Mouse (Mus musculus): ENCODE data around the gene Pcdh7.

Gene Pcdh7

DNA sequence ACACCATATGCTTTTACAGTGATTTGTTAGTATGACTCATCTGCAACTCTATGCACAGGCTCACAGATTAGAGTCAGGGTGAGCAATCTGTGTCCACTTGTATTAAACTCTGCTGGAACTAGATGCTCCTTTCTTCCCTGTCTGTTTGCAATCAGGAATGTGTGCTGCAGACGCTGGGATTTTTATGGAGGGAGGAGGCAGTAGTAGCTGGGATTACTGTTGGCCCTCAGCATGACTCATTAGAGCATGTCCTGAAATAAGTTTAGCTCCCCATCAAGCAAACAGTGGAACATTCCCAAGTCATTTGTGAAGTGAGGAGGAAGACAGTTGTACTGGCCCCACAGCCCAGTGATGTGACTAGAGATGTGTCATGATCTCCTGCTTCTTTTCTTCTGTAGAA lies 38.0 kb downstream of the Pcdh7 start:
- no peak for DNase-seq

DNA sequence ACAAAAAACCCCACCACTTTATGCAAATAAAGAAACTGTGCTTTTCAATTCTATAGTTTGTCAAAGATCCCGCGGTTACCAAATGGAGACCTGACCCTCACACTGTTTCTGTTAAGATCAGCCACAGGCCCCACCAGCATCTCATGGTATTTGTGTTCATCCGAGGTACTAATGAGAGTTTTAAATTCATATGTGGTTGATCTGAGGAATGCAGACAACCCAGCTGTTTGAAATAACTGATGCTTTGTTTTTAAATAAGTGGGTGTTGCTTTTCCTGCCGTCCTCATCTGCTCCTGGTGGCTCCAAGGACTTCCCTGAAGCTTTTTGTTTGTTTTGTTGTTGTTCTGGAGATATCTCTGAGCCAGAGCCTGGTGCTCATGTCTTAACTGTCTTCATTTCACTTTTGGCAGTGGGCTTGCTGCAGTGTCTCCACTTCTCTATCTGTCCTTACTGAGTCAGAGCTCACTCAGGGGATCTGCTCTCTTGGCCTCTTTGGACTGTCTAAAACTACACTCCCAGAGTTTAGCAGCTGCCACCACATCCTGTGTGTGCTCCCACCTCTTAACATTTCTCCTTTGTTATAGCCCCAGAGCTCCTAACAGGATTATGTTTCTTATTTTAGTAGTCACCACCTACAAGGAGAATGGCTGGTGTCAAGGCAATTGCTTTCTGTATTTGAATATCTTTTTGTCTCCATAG lies 39.1 kb downstream of the Pcdh7 start:
- no peak for DNase-seq

DNA sequence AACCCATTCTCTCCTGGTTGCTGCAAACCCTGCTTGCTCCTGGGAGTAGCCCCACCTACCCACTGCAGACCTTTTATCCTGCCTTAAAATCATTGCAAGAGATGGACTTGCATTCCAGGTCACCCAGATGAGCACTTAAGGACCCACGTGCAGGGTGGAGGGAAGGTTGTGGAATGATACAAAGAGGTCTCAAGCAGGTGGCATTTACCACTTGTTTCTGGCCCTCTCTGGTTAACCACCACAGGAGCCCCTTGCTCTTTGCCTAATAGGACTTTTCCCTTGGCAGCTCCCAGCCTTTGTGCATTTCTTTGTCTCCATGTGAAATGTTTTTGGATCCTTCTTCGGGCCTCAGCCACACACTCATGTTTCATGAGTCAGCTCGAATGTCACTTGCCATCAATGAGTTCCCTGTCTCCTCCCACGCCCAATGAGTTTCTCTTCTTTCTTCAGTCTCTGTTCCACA lies 39.7 kb downstream of the Pcdh7 start:
- DNase-seq = no peak

DNA sequence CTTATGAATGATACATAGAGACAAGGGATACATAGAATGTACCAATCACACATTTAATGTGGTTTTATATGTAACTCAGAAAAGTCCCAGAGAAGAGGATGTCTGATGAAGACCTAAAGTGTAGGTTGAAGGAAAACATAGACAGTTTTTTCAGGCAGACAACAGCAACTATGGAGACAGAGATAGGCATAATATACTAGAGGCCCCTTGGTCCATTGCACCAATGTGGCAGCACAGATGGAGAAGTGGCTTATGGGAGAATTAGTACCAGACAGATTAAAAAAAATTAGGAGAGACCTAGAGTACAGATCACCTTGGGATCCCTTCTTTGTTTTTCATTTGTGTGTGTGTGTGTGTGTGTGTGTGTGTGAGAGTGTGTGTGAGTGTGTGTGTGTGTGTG lies 41.2 kb downstream of the Pcdh7 start:
- DNase-seq = no peak

DNA sequence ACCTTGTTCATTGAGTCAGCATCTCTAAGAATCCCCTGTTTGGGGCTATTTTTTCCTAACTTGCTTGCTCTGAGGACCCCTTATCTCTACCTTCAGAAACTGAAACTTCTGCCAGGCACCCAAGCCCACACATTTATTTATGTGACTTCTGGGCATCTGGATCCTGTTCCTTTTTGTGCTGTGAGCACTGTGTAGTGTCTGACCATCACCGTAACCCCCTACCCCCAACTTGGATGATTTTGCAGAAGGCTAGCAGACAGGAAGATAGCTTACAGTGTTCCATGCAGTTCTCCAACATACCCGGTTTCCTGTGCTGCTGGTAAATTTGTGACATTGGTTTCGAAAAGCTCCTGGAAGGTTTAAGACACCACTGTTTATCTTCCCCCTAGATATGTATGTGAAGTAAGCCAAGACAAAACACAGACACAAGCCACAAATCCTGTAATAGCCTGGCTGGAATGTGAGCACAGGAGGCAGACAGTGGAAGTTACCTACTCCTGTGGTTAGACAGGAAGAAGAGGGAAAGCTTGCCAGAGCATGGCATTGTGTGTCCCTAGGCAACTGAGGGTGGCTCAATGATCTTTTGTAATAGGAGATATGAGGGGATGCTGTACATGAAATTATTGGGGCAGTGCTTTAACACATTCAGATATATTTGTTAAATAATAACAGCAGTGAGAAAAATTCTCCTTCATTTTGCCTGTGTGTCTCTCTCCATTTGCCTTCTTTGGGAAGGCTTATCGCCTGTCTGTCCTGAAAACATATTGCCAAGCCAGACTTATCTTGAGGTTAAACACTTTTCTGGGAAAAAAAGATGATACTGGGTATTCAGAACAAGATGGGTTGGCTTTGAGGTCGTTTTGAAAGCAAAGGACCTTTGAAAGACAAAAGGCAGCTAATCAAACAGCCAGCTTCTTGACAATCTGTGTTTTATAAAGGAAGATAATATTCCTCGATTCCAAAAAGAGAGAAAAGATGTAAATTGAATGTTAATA lies 42.6 kb downstream of the Pcdh7 start:
- DNase-seq = no peak

DNA sequence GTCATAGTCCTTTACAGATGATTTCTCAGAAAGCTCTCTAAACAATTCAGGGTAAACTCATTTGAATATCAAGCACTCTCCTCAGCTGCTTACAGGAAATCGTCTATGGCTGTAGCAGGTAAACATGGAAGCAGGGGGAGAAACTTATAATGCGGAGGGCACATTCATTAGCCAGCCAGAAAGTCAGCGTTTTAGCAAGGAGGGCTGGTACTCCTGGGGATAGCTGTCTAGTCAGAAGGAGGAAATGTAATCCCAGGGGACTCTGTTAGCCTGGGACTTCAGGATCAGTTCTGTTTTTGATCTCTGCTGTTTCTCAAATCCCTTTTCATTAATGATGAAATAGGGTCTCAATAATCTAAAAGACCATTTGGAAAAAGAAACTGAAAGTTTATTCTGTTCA lies 47.6 kb downstream of the Pcdh7 start:
- no peak for DNase-seq

DNA sequence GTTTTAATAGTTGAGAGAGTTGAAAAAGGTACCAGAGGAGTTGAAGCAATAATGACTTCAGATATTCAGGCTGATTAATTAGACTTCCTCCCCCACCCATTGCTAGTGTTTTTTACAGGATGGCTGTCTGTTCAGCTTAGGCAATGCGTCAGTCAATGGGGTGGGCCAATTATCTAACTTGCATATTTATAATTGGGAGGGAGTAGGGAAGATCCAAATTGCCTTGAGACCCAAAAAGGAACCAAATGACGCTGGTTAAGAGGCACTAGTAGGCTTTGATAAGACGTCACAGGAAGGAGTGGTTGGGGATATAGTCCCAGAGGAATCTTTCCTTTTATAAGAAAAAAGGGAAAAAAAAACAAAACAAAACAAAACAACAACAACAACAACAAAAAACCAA lies 49.6 kb downstream of the Pcdh7 start:
- DNase-seq = no peak

DNA sequence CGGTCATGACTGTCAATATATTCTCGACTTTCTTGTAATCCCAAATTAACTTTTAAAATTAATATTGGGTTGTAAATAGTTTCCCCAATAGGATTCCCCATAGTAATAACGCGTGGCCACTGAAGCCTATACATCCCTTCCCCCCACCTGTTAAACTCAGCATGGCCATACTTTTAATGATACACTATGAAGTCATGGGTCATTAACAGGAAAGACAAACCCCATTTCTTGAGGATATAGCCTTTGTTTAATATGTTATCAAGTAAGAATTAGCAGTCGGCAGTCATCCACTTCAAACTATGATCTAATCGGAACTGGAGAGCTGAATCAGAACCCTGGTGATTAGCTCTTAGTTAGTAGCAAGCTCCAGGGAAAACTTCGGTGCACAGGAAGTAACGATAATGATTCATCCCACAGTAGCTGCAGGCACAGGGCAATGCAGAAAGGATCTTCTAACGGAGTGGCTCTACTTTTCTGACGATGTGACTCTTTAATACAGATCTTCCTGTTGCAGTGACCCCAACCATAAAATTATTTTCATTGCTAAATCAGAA lies 50.8 kb downstream of the Pcdh7 start:
- DNase-seq = no peak

DNA sequence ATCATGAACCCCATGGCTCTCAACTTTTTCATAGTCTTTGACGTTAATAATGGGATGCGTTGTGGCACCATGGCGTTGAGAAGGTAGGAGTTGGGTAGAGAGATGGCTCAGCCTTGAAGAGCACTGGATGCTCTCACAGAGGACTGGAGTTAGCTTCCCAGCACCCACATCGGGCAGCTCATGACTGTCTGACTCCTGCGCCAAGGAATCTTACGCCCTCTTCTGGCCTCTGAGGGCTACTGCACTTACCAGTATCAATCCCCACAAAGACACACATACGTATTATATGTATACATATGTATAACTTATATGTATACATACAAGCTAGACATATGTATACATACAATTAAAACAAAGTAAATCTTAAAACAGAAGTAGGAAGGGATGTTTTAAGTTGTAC lies 51.9 kb downstream of the Pcdh7 start:
- no peak for DNase-seq

DNA sequence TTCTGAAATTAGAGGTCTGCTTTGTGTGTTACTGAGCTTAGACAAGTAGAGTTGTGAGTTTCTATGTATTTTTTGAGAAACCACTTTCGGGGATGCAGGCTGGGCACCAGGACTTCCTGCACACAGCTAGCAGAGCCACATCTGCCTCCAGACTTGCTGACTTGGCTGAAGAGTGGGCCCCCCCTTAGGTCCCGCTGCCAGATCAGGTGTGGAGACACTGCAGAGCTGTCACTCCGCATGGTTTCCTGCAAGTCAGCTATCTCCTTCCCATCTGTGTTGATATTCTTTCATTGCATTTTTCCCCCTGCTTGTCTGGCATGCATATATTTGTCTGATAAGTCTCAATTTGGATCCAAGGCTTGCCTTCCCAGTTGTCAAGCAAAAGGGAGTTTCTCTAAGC lies 52.6 kb downstream of the Pcdh7 start:
- no peak for DNase-seq

DNA sequence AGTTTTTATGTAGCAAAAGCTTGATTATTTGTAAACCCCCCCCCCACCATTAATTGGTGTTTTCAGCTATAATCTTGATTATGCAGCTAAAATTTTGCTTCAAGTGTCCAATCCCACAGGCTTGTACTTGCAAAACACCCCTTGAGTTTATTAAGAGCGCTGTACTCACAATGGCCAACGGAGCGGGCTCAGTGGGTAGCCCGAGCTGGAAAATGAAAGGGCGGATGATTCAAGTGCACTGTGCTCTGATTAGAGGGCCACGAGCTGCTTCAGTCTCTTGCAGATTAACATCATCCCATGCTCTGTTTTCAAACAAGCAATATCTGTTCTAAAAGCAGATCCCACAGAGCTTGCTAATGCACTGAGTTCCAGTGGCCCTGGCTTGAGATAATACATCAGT lies 53.4 kb downstream of the Pcdh7 start:
- DNase-seq = no peak

DNA sequence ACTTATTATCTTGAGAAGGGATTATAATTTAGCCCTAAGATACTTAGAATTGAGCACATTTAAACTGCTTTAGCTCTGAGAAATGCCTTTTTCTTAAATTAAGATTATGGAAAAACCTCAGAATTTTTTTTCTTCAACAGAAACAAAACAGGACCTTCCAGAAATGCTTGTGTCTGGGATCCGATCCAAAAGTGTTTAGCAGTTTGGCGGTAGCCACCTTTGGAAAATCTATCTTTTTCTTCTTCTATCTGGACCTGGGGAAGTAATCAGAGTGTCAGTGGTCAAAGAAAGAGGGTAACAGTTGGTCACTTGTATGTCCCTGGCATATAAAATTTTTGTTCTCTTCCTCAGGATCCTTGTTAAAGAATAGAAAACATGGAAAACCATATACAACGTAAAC lies 54.9 kb downstream of the Pcdh7 start:
- DNase-seq = no peak

DNA sequence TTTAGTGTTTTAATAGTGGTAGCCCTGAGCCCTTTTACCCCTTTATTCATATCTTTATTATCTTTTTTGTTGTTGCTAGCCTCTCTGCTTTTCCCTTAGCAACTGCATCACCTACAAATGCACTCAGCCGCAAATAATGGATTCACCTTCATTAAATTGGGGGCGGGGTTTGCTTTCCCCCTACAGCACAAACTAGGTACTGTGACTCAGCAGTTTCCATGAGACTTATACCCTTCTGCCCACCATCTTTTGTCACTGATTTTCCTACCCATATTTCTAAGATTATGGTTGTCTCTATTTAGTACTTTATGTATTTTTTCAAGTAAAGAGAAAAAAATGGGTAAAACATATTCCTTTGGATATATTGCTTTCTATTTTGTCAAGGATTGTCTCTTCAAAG lies 56.7 kb downstream of the Pcdh7 start:
- DNase-seq = no peak

DNA sequence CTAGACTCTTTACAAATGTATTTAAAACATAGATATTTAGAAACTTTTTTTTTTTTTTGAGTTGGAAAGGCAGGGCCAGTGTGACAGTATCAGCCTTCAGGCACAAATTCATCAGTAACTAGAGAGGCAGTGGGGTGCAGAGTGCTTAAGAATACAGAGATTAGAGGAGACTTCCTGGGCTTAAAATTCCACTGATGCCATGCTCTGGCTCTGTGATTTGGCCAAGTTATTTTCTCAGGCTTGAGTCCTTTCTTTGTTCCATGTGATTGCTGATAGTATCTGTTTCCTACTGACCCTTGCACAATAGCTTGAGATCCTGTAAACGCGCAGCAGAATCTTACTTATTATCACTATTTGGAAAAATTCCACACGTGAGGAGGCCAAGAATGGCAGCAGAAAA lies 60.3 kb downstream of the Pcdh7 start:
- DNase-seq = no peak

DNA sequence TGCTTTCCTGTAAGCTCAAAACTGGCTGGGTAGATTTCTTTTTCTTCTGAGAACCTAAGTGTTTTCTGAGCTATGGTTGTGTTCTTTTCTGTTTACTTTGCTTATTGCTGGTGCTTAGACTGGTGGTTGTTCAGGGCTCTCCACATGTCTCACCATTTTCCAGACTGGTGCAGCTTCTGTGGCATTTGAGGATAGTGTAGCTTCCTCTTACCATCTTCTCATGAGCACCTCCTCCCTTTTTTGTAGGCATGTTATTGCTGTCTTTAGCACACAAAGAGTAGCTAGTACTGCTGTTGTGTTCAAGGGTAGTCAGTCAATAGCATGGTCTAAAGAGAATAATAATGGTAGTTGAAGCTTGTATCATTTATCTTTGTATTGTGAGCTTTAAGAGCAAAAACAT lies 62.2 kb downstream of the Pcdh7 start:
- no peak for DNase-seq

DNA sequence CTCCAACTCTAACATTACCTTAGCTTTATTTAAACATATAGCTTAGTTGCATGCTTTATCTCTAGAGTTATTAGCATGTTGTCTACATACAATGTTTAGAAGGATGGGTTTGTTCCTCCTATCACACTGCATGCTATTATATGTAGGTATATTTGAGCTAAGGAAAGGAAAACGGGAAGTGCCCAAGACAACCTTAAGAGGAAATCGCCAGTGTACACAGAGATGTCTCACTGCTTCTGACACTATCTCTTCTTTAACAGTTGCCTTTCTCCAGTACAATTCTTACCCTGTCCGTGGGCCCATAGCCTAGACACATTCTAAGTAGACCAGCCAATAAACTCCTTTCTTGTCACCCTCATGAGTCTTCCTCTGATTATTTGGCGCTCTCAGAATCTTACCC lies 62.8 kb downstream of the Pcdh7 start:
- no peak for DNase-seq

DNA sequence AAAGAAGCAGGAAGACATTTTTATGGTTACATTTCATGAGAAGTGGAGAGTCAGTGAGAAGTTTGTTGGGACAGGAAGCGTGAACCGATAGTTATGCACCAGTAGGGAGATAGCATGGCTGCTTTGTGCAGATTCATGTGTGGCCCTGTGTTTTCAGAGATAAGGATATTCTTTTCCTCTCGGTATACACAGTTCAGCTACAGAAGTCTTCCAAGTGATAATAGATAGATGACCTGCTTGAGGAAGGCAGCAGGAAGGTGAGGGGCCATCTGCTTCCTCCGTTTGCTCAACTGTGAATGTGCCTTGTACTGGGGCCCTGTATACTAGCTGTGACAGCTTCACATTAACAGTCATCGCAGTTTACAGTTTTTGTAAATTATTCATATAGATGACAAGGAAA lies 64.2 kb downstream of the Pcdh7 start:
- no peak for DNase-seq

DNA sequence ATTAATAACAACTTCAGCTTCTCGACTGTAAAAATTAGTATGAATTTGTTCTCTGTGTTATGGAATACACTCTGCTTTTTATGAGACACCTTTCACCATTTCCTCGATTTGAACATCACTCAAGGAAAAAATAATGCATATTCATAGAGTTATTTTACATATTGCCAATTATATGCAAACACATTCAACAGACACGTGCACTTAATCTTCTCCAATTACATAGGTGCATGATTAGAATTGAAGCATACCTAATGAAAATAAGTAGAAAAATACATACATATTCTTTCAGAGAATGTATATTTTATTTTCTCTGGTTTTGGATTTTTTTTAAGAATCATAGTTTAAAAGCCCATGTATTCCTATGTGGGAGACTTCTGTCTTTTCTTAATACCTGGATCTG lies 64.8 kb downstream of the Pcdh7 start:
- no peak for DNase-seq

DNA sequence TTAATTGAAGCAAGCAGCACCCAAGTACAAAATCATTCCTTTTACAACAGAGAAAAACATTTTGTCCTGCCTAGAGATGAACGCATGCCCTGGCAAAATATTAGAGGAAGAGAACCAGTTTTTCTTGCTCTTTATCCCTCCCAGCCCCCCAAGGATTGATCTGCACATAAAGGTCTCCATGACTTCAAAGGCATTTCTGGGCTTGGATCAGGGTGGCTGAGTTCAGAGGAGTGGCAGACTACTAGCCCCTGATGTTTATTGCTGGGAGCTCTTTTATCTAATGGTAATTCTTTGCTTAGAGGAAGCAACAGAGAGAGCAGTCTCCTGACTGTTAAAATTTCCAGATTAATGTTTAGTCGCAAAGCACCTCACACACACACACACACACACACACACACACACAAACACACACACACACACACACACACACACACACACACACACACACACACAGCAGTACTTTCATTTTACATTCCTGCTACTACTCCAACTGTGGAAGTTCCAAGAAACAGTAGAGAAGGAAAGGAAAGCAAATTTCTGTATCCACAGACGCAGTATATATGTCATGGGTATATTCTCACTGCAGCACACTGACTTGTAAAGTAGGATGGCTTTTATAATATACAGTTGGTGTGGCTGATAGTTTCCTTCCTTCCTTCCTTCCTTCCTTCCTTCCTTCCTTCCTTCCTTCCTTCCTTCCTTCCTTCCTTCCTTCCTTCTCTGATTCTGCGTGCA lies 71.2 kb downstream of the Pcdh7 start:
- no peak for DNase-seq

DNA sequence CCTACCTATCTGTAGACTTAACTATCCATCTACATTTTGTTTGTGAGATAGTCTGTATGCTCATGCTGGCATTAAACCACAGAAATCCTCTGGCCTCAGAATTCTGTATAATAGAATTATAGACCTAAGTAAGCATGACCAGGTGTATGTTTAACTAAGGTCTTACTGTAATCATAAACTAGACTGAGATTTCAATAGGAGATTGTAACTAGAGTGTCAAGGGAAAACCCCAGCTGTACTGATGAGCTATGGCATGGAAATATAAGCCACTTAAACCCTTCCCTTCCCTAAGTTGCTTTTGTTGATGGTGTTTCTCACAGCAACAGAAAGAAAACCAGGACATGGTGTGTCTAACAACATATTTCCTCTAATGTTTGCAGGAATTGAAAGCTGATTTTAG lies 78.6 kb downstream of the Pcdh7 start:
- no peak for DNase-seq

DNA sequence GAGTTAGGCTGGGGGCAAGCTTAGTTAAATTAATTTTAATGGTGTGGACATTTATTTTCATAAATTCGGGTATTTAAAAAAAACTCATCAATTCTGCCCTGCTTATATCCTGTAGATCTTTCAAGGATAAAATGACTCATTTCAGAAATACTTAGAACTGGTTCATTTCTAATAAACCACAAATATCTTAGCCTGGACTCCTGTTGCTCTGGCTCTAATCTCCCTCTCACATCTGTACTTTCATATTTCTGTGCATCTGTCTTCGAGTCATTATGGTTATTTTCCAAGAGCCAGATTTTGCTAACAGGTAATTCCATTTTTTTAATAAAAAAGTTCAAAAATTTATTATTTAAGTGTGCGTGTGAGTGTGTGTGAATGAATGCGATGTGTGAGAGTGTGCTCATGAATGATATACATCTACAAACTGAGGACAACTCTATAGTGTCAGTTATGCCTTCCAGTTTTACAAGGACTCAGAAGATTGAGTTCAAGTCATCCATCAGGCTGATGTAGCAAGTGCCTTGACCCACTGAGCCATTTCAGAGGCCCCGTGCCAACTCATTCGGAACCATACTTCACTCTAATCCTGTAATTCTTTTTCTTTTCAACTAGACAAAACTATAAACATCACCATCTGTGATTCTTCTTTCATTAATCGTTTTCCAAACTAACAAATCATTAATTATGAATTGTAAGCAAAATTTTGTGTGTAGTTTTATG lies 80.3 kb downstream of the Pcdh7 start:
- no peak for DNase-seq

DNA sequence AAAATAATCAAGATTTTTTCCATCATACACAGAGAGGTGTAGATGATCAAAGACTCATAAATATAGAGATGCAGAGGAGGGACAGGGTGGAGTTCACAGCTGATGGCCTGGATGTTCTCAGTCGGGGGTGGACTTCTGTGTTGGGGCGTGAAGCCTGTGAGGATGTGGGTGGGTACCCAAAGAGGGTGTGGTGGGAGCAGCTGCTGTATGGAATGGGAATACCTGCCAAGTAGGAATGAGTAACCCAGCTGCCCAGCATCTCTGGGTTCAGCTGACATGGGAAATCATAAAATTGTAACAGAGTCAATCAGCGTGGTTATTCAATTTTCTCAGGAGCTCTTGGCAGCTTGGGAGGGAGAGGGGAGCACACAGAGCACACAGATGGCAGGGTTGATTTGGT lies 85.3 kb downstream of the Pcdh7 start:
- no peak for DNase-seq

DNA sequence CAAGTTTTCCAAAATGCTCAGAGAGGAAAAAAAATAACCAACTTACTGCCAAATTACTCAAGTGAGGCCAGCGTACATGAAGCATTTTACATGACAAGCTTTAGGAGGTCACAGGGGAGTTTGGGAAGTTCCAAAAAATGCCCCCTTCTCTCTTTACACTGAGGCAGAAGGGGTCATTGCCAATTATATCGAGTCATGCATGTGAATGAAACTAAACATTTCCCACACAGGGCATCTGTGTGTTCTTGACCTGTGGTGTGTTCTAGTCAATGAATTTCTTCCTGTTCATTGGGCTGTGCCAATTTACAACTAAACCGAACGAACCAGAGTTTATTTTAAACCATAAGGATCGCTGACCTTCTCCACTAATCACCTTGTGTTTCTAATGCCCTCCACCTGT lies 86.1 kb downstream of the Pcdh7 start:
- no peak for DNase-seq

All from lung, postnatal 14 days (tissue).